Mouse (Mus musculus): ENCODE data around the gene Fras1.

GRCm38 (mm10) chr5:96386138-96386933, 12.6 kb downstream of the Fras1 start:
- TF ChIP-seq TAL1 (IDR thresholded peaks at IDR 0.05; ENCODE audit: low read length) (no peak), GATA1 (IDR thresholded peaks at IDR 0.05; ENCODE audit: low read length) (no peak)

All from erythroblast, embryonic 14.5 days (primary cell).